Mouse (Mus musculus) left cerebral cortex, postnatal 25 days (tissue): ENCODE measurements around the gene Mrgprd. TPM values are rescaled to one million over a fixed set of nuclear protein-coding genes. Genes with fewer than 3 reads are reported as not detected.

Experiments used
- DNase-seq, 2 experiments: peaks; one replicate each; pipeline ENCODE4 v3.0.0; 2022; ENCODE audit warnings: low spot score in 2 of 2, mixed read lengths in 1 of 2
- intact Hi-C: fragments of 180-260 bp; cut with DNase I; formaldehyde crosslinking; loops from one replicate; pipeline ENCODE4 v1.15.1; 2025
- total RNA-seq, 2 experiments: library from RNA; stranded (reverse); gene quantifications; 2 replicates each; pipeline ENCODE4 v1.2.3; 2021

Mrgprd gene
- total RNA-seq, 2 experiments from 2014 or later = not detected

GRCm38 (mm10) chr7:145335616-145336332 is 21.1 kb downstream of the Mrgprd start:
- DNase-seq = no peak
- intact Hi-C loops = no loop called here

GRCm38 (mm10) chr7:145337889-145338288 is 23.3 kb downstream of the Mrgprd start:
- intact Hi-C loops = no loop called here
- no peak for DNase-seq

- intact Hi-C loops = no loop called here
These were observed 25.7 kb downstream of the Mrgprd start for GRCm38 (mm10) chr7:145340248-145340904.

More at GRCm38 (mm10) chr7:145340248-145340904, 25.7 kb downstream of the Mrgprd start:
- no peak for DNase-seq

Other genes with a start within 250 kb of the Mrgprd start
- gene 1810010D01Rik, start 106.7 kb upstream of the Mrgprd start, total RNA-seq = not detected
- 1 to 10 TPM; 4.7 to 4.8 TPM for gene Tpcn2, start 30.8 kb upstream of the Mrgprd start, total RNA-seq
- gene Mrgprf, start 14.0 kb upstream of the Mrgprd start, total RNA-seq = 1 to 10 TPM; 1.6 to 2.3 TPM